Mouse (Mus musculus): ENCODE measurements at regions not wholly inside any gene's neighbourhood (a gene's known extent, or its start where the extent isn't known, plus 50 kb on each side); places are given as distances from the start of the nearest gene placed in this dataset.

GRCm38 (mm10) chr7:90070267-90070666 is 59.7 kb upstream of the Picalm start:
- TF ChIP-seq FLI1 (IDR thresholded peaks at IDR 0.05; ENCODE audit: low read length): no peak
- TF ChIP-seq GATA1 (IDR thresholded peaks at IDR 0.05; ENCODE audit: borderline replicate concordance, low read length): no peak
